Mouse (Mus musculus) midbrain, embryonic 13.5 days (tissue): ENCODE measurements at regions not wholly inside any gene's neighbourhood (a gene's known extent, or its start where the extent isn't known, plus 50 kb on each side); places are given as distances from the start of the nearest gene placed in this dataset.

Experiments used
- ATAC-seq: fragments of 200-750 bp; cut with Nextera tagmentation; 2 replicates; pipeline ENCODE4 v1.8.0; 2017; ENCODE audit warnings: mild to moderate bottlenecking, moderate TSS enrichment, moderate library complexity
- H3K27ac ChIP-seq: fragments of 300-500 bp; sonication (generic); 2 replicates; pipeline ENCODE4 v1.5.1; 2015; ENCODE audit warnings: inconsistent platforms, mild to moderate bottlenecking, moderate library complexity
- H3K27me3 ChIP-seq: fragments of 300-500 bp; sonication (generic); 2 replicates; pipeline ENCODE4 v1.6.1; 2015; ENCODE audit warnings: mild to moderate bottlenecking, inconsistent platforms
- H3K36me3 ChIP-seq: fragments of 300-500 bp; sonication (generic); 2 replicates; pipeline ENCODE4 v1.6.1; 2015; ENCODE audit warnings: mild to moderate bottlenecking, inconsistent platforms
- H3K4me1 ChIP-seq: fragments of 300-500 bp; sonication (generic); replicated peaks from 2 replicates; pipeline ENCODE4 v1.6.1; 2015; ENCODE audit warnings: inconsistent platforms
- H3K4me2 ChIP-seq: fragments of 300-500 bp; sonication (generic); replicated peaks from 2 replicates; pipeline ENCODE4 v1.6.1; 2015; ENCODE audit warnings: moderate library complexity, mild to moderate bottlenecking, inconsistent platforms
- H3K4me3 ChIP-seq: fragments of 300-500 bp; sonication (generic); replicated peaks from 2 replicates; pipeline ENCODE4 v1.5.1; 2015; ENCODE audit warnings: mild to moderate bottlenecking, inconsistent platforms
- H3K9ac ChIP-seq: fragments of 300-500 bp; sonication (generic); replicated peaks from 2 replicates; pipeline ENCODE4 v1.6.1; 2015; ENCODE audit warnings: mild to moderate bottlenecking, inconsistent platforms
- H3K9me3 ChIP-seq: fragments of 300-500 bp; sonication (generic); 2 replicates; pipeline ENCODE4 v1.6.1; 2016; ENCODE audit warnings: mild to moderate bottlenecking, inconsistent platforms
- WGBS: fragments of 180-500 bp; shearing (Covaris S2); methylation state at CpG from one replicate; pipeline ENCODE4 v1.1.7; 2015; 5-methylcytosine and 5-hydroxymethylcytosine counted together

DNA sequence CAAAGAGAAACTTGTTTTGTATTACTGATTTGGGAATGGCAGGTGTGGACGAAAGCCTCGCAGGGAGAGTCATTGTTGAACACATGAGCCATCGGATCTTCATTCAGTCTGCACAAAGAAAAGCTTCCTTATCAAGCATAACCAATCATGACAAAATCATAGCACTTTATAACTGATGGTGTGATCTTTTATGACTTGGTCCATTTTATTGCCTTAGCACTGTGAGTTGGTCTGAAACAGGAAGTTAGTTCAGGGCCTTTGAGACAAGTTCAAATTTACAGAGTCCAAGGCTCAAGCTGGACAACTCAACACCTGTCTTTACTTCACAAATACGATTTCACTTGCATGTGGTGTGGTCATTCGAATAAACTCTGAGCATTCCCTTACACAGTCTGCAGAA lies 68.8 kb upstream of the Pax8 start:
- Histone ChIP-seq H3K9ac (no peak overlapping the region), H3K4me3 (no peak overlapping the region), H3K27me3 (no peaks in the 10 kb centered on the region), H3K27ac (no peak overlapping the region), H3K4me1 (no peaks in the 10 kb centered on the region; the same call in 1 of the 2 replicates), H3K9me3 (no peaks in the 10 kb centered on the region), H3K36me3 (no peaks in the 10 kb centered on the region), H3K4me2 (no peak overlapping the region)
- 89% methylated on average over 5 of the region's 5 CpGs for WGBS
- no peak for ATAC-seq

DNA sequence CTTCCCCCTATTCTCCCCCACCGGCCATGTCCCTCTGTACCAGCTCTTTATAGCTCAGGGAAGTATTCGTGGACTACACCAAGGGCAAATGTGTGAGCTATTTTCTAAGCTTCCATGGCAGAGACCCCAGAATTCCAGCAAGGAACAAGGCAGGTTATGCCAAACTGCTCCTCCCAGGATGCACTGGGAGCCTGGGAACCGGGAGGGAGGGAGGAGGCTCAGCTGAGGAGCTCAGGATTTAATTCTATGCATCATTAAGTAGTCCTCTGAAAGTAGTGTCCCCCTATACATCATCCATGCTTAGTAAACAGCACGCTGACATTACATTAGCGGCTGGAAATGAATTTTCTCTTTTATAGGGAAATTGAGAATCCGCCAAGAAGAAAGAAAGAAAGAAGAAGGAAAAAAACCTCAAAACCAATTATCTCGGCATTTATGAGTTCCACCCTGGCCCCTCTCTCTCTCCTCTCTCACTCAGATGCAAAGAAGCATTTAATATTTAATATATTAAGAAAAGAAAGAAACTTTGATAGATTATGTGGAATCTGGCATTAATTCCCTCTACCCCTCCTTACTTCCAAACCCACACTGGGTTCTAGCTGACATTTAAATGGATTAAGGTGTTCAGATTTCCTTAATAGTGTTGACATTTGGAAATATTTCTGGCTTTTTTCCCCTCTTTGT lies 63.6 kb upstream of the Pax8 start:
- H3K27me3 ChIP-seq = no peaks in the 10 kb centered on the region
- no peak overlapping the region for H3K9ac ChIP-seq
- 39% methylated on average over 7 of the region's 7 CpGs for WGBS
- H3K4me1 ChIP-seq = peaks cover 8% of the 10 kb centered on the region
- no peak overlapping the region for H3K27ac ChIP-seq
- H3K4me3 ChIP-seq = no peak overlapping the region
- H3K4me2 ChIP-seq = no peak overlapping the region
- ATAC-seq = peak; percentile 77
- no peaks in the 10 kb centered on the region for H3K9me3 ChIP-seq
- no peaks in the 10 kb centered on the region for H3K36me3 ChIP-seq

- Histone ChIP-seq H3K9me3 (no peaks in the 10 kb centered on the region), H3K27me3 (no peaks in the 10 kb centered on the region), H3K9ac (no peak overlapping the region), H3K4me1 (peaks cover 8% of the 10 kb centered on the region), H3K4me3 (no peak overlapping the region), H3K4me2 (no peak overlapping the region), H3K36me3 (no peaks in the 10 kb centered on the region), H3K27ac (no peak overlapping the region)
- no peak for ATAC-seq
Observed at GRCm38 (mm10) chr2:24537324-24537723, 61.9 kb upstream of the Pax8 start.
